Mouse (Mus musculus): Measurements from ENCODE around the gene Ap2m1.

Ap2m1 gene

GRCm38 (mm10) chr16:20530941-20531340, 4.3 kb upstream of the Ap2m1 start:
- no peak for DNase-seq

DNA sequence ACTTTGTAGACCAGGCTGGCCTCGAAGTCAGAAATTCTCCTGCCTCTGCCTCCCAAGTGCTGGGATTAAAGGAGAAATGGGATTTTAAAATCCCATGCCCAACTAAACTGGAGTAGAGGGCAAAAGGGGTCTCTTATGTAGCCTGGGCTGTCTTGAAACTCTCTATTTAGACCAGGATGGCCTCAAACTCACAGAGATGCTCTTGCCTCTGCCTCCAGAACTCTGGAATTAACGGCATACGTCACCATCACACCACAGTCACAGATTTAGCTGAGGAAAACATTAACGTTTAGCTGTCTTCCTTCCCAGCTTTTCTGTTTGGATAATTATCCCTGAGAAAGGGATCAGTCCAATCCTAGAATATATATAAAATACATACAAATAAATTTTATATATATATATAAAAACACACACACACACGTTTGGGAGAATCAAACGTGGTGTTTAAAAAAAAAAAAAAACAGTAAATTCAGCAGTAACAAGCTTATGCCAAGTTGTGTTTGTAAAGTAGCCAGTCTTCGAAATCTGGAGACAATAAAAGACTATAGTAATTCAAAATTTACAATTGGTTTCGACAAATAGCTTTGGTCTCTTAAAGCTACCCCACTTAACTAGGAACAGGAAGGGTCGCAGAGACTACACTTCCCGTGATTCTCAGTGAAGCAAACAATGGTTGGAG, 522 bp upstream of the Ap2m1 start:
- DNase-seq = no peak

DNA sequence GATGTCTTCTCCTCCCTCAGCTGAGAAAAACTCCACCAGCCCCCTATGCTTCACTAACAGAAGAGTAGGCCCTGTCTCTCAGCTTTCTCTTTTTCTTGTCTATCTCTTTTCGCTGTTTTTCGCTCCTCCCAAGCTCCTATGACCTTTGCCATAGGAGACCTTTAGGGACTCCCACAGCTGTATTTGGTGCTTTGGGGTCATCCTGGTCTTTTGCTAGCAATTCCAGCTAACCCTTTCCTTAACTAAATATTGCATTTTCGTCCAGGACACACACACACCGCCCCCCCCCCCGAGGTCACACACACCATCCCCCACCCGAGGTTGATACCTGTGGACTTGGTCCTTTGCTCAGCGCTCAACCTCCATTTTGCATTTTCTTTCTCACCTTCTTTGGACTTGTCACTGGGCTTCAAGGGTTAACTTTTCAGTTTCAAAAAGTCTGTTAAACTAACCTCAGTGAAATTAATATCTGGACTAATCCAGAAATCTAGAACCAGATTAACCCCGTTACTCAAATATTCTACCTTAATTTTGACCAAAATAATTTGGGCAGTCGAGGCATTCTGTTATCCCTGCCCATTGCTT, 895 bp downstream of the Ap2m1 start:
- no peak for DNase-seq

DNA sequence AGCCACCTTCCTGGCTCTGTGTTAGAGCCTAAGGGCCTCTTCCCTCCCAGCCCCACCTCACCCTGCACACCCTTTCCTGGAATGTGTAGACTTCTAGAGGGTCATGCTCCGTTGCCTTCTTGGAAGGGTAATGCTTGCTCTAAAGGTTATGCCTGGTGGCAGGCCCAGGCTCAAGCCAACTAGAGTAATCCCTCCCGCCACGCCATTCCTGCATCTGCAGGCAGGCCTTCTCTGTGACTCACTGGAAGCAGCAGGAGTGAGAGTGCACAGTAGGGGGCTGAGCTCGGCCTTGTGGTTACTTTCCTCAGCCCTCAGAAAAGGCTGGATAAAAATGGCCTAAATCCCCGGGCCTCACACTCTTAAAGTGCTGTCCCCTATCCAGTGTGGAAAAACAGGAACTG, 1.8 kb downstream of the Ap2m1 start:
- DNase-seq = no peak

DNA sequence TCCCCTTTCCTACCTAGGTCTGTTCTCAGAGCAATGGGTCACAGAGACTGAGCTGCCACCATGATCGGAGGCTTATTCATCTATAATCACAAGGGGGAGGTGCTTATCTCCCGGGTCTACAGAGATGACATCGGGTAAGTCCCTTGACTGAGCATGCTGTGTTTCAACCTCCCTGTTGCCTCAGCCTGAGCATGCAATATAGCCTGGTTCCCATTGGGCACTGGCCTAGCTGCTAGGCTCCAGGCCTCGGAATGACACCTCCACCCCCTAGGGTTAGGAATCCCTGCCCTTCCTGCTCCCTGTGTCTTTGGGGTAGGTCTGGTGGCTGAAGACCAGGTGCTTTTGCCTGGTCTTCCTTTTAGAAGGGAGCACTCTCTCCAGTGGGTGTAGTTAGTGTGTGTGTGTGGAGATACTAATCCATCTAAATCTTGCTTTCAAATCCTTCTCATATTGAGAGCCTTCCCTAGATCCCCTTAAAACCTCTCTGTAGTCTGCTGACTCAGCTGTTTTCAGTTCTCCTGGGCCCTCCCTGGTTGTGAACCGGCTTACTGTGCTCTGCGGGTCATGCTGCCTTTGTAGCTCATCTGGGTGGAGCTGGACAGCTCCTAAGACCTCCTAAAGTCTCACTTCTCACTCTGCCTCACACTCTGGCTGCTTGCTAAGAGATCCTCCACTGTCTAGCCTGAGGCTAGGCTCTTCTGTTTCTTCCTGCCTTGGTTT, 2.5 kb downstream of the Ap2m1 start:
- no peak for DNase-seq

DNA sequence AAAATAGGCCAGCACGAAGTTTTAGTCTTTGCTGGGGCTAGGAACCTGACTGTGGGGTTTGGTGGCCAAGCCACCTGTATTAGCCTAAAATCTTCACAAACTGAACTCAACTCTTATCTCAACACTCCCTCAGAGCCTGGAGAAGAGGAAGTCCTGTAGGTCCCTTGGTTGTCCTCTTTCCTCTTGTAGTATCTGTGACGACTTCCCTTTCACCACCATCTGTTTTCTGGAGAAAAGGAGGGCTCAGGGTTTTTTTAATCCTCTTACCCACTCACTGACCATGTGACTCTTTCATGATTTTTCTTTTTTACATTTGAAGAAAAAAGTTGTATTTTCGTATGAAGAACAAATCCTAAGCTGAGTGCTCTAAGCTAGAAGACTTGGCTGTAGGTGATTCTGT, 4.4 kb downstream of the Ap2m1 start:
- no peak for DNase-seq

DNA sequence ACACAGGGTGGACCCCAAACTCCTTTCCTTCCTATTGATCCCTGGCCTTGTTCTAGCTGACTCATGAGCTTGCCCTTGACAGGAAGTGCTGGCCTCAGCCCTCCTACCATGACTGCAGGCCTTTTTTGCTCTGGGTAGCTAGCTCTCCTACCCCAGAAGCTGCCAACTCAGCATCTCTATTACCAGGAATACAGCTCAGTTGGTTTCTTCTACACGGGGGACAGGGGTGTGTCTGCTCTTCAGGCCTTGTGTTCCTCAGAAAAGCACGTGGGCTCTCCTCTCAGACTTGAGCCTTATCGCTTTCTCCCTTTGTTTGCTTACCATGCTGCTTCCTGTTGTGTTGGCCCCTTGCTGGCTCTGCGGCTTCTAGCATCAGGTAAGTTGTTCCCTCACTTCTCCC, 5.2 kb downstream of the Ap2m1 start:
- no peak for DNase-seq

- no peak for DNase-seq
These were observed 10.4 kb downstream of the Ap2m1 start for GRCm38 (mm10) chr16:20545696-20546095.

DNA sequence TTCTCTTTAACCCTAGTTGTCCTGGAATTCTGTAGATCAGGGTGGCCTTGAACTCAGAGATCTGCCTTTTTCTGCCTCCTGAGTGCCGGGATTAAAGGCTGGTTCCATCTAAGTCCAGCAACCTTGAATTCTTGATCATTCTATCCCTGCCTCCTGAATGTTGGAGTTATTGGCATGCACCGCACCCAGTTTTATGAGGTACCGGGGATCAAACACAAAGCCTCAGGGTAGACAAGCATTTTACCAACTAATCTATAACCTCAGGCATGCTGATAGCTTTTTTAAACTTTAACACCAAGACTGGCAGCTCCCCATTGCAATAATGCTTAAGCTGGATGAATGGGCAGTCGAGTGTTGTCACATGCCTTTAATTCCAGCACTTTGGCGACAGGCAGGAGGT, 12.1 kb downstream of the Ap2m1 start:
- no peak for DNase-seq

GRCm38 (mm10) chr16:20548096-20548948, 13.0 kb downstream of the Ap2m1 start, which contains the start of gene Abcf3:
TSS of gene Abcf3 (plus strand) at chr16:20548577.
- DNase-seq = peak; percentile 97 to 98

DNA sequence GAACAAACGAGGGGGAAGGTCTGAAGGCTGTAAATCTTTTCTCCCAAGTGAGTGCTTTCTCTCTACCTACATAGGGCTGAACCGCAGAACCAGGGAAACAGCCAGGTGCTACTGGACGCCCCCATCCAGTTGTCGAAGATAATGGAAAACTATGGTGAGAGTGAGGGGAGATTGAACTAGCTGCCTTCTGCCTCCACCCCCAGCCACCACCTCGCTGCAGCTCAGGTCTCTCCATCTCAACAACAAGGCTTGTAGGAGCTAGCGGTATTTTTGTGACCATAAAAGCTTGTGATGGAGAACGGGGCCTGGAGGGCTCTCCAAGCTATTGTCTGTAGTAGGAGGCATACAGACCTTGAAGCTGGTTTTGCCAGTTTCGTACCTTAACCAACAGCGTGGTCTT, 13.9 kb downstream of the Ap2m1 start:
- DNase-seq = no peak

- no peak for DNase-seq
These were observed 16.4 kb downstream of the Ap2m1 start for GRCm38 (mm10) chr16:20551691-20552090.

DNA sequence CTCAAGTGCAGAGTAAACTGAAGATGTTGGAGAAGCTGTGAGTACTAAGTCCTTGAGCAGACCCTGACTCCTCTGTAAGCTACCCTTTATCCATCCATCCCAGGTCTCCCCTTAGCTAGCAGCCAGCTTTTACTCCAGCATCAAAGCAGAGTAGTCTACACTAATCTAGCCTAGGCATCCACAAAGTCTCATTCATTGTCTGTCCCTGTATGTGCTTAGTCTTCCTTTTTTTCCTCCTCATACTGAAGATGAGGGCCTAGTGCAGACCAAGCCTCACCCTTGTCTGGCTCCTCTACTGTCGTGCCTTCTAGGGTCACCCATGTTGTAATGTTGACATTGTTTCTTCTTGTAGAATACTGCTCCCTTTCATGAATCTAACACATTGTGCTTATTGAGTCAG, 17.3 kb downstream of the Ap2m1 start:
- no peak for DNase-seq

DNA sequence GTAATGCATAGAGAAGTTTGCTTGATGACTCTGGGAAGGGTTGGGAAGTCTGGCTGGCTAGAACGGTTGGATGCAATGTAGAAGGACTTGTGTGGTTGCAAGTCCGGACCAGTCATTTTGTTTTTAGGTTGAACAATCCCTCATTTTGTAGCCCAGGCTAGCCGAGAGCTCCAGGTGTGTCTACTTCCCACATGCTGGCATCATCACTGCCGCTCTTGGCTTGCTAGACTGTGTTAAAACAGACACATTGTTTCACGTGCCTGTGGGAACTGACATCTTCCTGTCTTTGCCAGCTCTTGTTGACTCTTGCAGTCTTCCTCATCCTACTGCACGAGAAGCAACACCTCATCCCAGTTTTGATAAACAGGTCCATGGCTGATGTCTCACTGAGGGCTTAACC, 19.7 kb downstream of the Ap2m1 start:
- DNase-seq = no peak

- no peak for DNase-seq
These were observed 22.1 kb downstream of the Ap2m1 start for GRCm38 (mm10) chr16:20557381-20557780.

- DNase-seq = no peak
These were observed 29.8 kb downstream of the Ap2m1 start for GRCm38 (mm10) chr16:20565075-20565474.

DNA sequence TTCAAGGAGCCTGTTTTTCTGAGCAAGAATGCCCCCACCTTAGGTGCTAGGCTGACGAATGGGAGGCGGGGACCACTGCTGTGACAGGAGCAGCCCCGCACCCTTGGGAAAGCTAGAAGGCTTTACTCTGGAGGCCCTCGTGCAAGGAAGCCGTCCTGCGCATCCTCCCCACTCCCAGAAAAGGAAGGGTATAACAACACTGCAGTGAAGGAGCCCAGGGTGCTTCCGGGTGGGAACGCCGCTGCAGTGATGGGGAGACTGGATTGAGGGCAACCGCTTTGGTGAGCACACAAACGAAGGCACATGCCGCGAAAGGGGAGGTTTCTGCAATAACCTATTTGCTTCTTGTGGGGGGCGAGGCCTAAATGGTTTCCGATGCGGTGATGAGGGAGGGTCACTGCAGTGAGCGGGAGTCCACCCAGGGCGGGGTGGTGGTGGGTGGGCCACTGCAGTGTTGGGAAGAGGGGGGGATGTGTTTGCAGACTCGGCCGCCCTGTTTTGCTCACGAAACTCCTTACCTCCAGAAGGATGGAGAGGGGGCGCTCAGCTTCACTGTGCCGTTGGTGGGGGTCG, 54.2 kb downstream of the Ap2m1 start, which contains the start of gene Vwa5b2:
Gene Vwa5b2, plus strand, starts transcription at position 106 of the 573 bp plus-strand sequence.
- no peak for DNase-seq

DNA sequence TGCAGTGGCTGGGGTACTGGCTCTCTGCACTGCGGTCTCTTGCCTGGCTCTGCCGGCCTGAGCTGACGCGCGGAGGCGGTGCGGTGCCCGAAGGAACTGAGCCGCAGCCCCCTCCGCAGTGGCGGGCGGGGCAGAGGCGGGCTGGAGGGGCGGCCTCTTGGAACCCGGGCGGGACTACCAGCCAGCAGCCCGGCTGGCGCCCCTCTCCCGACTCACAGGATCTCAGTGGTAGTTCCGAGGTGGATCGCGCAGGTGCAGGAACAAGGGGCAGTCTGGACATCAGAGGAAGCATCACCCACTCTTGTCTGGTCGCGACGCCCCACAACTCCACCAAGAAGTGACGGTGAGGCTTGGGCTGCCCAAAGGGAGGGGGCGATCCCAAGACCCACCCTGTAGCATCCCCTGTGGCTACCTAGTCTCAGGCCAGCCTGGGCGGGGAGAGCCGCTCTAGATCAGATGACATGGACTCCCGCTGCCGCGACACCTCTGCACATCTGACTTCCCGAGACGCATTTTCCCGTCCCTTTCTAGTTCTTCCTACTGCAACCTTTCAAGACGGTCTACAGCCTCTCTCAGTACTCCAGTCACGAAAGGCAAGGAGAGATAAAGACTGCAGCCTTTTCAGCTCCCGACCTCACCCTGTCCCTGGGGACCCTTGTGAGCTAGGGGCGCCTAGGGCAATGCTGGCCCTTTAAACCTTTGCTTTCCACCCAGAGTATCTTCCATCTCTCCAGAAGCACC, 54.8 kb downstream of the Ap2m1 start:
- peak; percentile 5 to 7 for DNase-seq

GRCm38 (mm10) chr16:20590680-20591038, 55.4 kb downstream of the Ap2m1 start:
- DNase-seq = no peak

DNA sequence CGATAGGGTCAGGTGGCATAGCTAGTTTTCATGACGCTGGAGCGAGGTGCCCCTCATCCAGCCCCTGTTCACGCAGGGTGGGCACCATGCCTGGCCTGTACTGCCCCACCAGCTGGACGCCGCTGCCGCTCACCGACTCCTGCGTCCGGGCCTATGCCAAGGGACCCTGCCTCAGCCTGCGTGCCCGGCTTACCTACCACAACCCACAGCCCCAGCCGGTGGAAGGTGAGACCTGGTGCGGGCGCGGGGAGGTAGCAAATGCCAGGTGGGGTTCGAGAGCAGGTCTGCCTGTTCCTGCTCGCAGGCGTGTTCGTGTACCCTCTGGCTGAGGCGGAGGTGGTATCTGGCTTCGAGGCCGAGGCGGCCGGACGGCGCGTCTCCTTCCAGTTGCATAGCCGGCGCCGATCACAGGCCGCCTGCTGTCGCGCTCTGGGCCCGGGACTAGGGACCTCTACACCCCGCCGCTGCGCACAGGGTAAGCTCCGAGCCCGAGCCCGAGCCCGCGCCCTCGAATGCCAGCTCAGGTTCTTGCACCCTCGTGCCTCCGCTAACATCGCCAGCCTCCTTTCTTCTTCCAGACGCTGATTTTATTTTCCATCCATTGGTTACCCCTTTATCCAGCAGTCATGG, 55.9 kb downstream of the Ap2m1 start:
- DNase-seq = no peak

All from B cell, adult 2 months (primary cell).